Mouse (Mus musculus) midbrain, embryonic 12.5 days (tissue): Measurements from ENCODE around the gene B4galnt2. TPM values are rescaled to one million over a fixed set of nuclear protein-coding genes. Genes with fewer than 3 reads are reported as not detected.

Source experiments
- ATAC-seq: fragments of 200-750 bp; cut with Nextera tagmentation; 2 replicates; pipeline ENCODE4 v1.8.0; 2017; ENCODE audit warnings: low read depth, moderate TSS enrichment, moderate library complexity; ENCODE audit not compliant: low FRiP score
- H3K27ac ChIP-seq: fragments of 300-500 bp; sonication (generic); replicated peaks from 2 replicates; pipeline ENCODE4 v1.5.1; 2016; ENCODE audit warnings: mild to moderate bottlenecking
- H3K27me3 ChIP-seq: fragments of 300-500 bp; sonication (generic); 2 replicates; pipeline ENCODE4 v1.6.1; 2016; ENCODE audit warnings: mild to moderate bottlenecking
- H3K36me3 ChIP-seq: fragments of 300-500 bp; sonication (generic); 2 replicates; pipeline ENCODE4 v1.6.1; 2016
- H3K4me1 ChIP-seq: fragments of 300-500 bp; sonication (generic); 2 replicates; pipeline ENCODE4 v1.6.1; 2016
- H3K4me2 ChIP-seq: fragments of 300-500 bp; sonication (generic); replicated peaks from 2 replicates; pipeline ENCODE4 v1.6.1; 2016; ENCODE audit warnings: mild to moderate bottlenecking, moderate library complexity
- H3K4me3 ChIP-seq: fragments of 300-500 bp; sonication (generic); 2 replicates; pipeline ENCODE4 v1.5.1; 2016; ENCODE audit warnings: mild to moderate bottlenecking
- H3K9ac ChIP-seq: fragments of 300-500 bp; sonication (generic); replicated peaks from 2 replicates; pipeline ENCODE4 v1.6.1; 2016; ENCODE audit warnings: mild to moderate bottlenecking, moderate library complexity
- H3K9me3 ChIP-seq: fragments of 300-500 bp; sonication (generic); 2 replicates; pipeline ENCODE4 v1.6.1; 2016; ENCODE audit warnings: mild to moderate bottlenecking
- WGBS: fragments of 180-500 bp; shearing (Covaris S2); methylation state at CpG from one replicate; pipeline ENCODE4 v1.1.7; 2016; 5-methylcytosine and 5-hydroxymethylcytosine counted together
- polyA plus RNA-seq: library from polyadenylated mRNA; unstranded; fragments of >200 nt; fragmentation: Nextera tagmentation; extraction: Ambion mirVana; gene quantifications from 2 replicates; pipeline ENCODE4 v1.2.1, GENCODE M21; 2016

Gene B4galnt2
- polyA plus RNA-seq, 1 experiment from 2014 or later = not detected

DNA sequence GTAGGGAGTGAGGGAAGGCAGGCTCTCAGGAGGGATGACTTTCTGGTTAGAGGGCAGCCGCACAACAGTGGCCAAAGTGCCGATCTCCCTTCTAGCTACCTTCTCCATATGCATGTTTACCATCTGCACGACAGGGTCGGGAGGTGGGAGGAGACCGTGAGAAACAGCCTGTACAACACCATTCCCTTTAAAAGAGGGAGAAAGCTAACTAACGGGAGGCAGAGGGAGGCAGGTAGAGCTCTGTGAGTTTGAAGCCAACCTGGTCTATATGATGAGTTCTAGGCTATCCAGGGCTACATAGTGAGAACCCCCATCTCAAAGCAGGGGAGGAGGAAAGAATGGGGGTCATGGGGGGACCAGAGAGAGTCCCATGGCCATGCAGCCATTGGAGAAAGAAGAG is 78.9 kb downstream of the B4galnt2 start:
- Histone ChIP-seq H3K9me3 (no peaks in the 10 kb centered on the region), H3K4me1 (peaks cover 17% of the 10 kb centered on the region), H3K4me2 (no peak overlapping the region), H3K27me3 (peaks cover 71% of the 10 kb centered on the region), H3K27ac (no peak overlapping the region), H3K36me3 (no peaks in the 10 kb centered on the region), H3K9ac (no peak overlapping the region), H3K4me3 (no peak overlapping the region)
- no peak for ATAC-seq
- 43% methylated on average over 6 of the region's 6 CpGs for WGBS

DNA sequence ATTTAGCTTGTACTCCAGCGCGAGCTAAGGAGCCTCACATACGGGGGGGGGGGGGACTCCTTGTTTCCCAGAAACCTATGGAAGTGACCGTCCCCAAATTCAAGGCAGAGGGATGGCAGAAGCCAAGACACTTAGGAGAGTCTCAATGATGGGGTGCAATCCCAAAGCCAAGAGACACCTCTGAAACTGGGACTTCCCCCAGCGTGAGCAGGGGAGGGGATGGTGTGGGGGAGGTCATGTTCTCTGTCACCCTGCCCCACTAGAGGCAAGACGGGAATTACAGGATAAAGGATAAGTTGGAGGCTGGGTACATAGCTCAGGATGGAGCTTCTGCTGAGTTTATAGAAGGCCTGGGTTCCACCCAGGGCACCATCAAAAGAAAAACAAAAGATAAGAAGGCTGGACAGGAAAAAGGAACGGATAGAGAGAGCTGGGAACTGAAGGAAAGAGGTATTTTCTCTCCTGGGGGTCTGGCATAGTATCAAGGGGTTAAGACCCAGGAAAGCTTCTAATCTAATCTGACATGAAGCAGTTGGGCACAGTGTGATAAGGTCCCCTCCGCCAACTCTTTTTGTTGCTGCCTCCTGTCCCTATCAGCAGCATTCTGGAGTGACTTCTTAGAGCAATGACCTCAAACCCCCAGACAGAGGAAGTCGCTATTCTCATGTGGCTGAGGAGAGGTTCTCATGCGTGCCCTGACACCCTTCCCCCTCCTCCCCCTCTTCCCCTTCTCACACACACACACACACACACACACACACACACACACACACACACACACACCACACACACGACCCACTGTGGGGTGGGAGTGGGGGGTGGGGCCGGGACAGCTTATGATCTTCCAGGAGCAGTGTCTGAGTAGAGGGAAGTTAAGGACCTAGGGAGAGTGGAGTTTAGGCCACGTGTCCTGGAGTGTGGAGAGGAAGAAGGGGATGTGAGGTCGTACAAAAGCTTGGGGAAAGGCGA is 79.7 kb downstream of the B4galnt2 start:
- 18% methylated on average over 15 of the region's 15 CpGs for WGBS

DNA sequence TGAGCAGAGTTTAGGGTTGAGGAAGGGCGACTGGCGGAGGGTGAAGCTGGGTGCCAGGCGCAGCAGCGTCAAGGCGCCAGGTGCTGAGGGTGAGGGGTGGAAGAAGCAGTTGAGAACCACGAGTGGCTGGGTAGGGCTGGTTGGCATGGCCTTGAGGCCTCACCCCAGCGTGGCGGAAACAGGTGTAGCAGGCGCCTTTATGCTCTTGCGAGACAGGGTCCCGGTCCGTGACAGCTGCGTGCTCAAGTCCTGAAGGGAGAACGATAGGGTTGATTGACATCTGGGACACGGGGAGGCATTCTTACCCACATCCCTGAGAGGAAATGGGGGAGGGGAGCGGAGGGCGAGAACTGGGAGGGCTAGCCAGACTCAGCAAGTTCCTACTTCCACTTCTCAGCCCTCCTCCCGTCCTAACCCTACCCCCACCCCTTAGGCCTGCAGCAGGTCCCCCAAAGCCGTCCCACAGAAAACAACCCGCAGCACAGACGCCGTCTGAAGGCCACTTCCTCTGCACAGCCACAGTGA is 80.5 kb downstream of the B4galnt2 start:
- no peak for ATAC-seq
- 6% methylated on average over 20 of the region's 22 CpGs for WGBS

More for the DNA sequence above, 79.7 kb downstream of the B4galnt2 start:
- Histone ChIP-seq H3K9me3 (no peaks in the 10 kb centered on the region), H3K4me3 (no peak overlapping the region), H3K4me1 (peaks cover 24% of the 10 kb centered on the region), H3K27ac (no peak overlapping the region), H3K9ac (no peak overlapping the region), H3K27me3 (peaks cover 75% of the 10 kb centered on the region), H3K4me2 (peak overlapping the region; percentile 17; the same call in 1 of the 2 replicates), H3K36me3 (no peaks in the 10 kb centered on the region)
- ATAC-seq = no peak

DNA sequence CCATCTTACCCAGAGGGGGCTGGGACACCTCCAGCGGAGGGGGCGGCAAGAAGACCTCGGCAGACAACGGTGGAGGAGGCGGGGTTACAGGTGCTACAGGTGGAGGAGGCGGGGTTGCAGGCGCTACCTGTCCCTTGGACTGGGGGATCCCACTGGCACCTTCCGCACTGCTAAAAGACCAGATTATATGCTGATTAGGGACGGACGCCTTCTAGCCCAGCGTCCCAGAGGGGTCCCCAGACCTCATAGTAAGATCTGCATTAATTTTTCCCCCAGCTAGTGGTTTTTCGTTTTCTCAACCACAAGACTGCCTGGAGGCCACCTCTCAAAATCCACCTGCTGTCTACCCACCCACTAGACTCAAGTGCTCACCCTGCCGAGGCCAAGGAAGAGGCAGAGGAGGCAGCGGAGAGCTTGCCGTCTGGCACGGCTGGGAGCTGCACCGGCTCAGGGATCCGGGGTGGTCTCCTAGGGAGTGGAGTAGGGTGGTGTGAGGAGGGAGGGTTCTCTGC is 81.0 kb downstream of the B4galnt2 start:
- H3K4me2 ChIP-seq = peak overlapping the region; percentile 17; the same call in 1 of the 2 replicates
- peaks cover 89% of the 10 kb centered on the region for H3K27me3 ChIP-seq
- no peak for ATAC-seq

More for the DNA sequence above, 80.5 kb downstream of the B4galnt2 start:
- Histone ChIP-seq H3K36me3 (no peaks in the 10 kb centered on the region), H3K4me2 (peak overlapping the region; percentile 17), H3K4me3 (0 out of 2 replicates have a peak overlapping the region, but pooled peaks have one; percentile 3), H3K27me3 (peaks cover 84% of the 10 kb centered on the region), H3K9ac (no peak overlapping the region), H3K4me1 (peaks cover 24% of the 10 kb centered on the region), H3K27ac (no peak overlapping the region), H3K9me3 (no peaks in the 10 kb centered on the region)

DNA sequence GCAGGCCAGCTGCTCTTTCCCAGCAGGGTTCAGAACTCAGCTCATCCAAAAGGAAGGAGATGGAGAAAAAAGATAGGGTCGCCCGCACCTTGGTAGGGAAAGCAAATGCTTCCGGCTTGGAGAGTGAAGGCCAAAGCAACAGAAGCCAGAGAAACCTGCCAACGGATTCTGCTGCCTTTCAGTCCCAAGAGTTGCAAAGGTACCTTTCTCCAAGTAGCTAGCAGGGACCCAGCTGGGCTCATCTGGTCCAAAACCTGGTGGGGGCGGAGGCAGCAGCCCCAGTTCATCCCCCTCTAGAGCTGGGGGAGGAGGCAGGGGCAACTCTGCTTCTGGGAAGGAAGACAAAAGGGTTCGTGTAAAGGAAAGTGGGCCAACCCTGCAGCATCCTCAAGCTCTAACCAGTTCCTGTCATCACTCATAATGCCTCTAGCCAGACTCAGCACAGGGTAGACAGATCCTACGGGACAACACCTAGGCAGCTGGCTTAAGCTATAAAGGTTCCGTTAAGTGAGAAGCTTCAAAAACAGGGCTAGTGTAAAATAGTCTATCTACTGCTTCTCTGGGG is 81.6 kb downstream of the B4galnt2 start:
- no peak overlapping the region for H3K9ac ChIP-seq
- WGBS = 17% methylated on average over 8 of the region's 8 CpGs

More for the DNA sequence above, 81.0 kb downstream of the B4galnt2 start:
- H3K4me1 ChIP-seq = peaks cover 24% of the 10 kb centered on the region
- no peak overlapping the region for H3K9ac ChIP-seq
- H3K36me3 ChIP-seq = no peaks in the 10 kb centered on the region
- H3K9me3 ChIP-seq = no peaks in the 10 kb centered on the region
- no peak overlapping the region for H3K27ac ChIP-seq
- WGBS = 9% methylated on average over 18 of the region's 18 CpGs
- no peak overlapping the region for H3K4me3 ChIP-seq

DNA sequence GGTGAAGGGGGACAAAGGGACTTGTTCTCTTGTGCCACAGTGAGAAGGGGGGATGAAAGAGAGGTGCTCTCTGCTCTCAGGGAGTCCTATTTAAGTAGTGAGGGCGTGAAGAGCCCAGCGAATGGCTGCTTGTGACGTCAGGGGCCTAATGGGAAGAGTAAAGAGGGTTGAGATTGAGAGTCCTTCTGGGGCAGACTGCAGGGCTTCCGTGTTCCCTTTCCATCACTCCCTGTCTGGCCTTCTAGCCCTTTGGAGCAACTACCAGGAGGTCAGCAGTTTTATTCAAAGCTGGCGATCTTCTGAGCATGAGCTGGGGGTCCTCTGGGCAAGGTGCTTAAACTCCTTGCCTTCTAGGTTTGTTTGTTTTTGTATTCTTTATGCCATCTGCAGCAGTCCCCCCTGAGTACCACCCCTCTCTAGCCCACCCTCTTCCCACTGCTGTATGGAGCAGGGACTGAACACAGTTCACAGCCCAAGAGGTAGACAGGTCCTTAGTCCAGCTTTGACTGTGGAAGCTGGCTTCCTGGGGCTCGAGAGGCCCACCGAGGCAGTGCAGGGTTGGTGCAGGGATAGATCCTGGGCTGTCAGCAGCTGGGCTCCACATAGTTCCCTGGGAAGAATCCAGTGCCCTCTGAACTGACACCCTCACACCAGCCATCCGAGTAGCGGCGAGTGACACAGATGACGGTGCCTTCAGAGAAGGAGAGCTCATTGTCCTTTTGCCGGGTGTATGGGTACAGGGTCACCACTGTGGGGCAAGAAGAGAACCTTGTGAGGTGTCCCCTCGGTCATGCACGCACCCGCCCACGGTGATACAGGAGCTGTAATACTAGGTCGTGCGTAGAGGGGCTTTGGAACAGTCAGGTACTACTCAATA is 82.3 kb downstream of the B4galnt2 start:
- Histone ChIP-seq H3K9me3 (no peaks in the 10 kb centered on the region), H3K27me3 (peaks cover 98% of the 10 kb centered on the region), H3K9ac (no peak overlapping the region), H3K27ac (no peak overlapping the region), H3K4me2 (no peak overlapping the region), H3K4me3 (no peak overlapping the region), H3K4me1 (peaks cover 24% of the 10 kb centered on the region), H3K36me3 (no peaks in the 10 kb centered on the region)
- WGBS = 33% methylated on average over 18 of the region's 18 CpGs
- no peak for ATAC-seq

More for the DNA sequence above, 81.6 kb downstream of the B4galnt2 start:
- no peak overlapping the region for H3K4me2 ChIP-seq
- H3K9me3 ChIP-seq = no peaks in the 10 kb centered on the region
- peaks cover 24% of the 10 kb centered on the region for H3K4me1 ChIP-seq
- no peaks in the 10 kb centered on the region for H3K36me3 ChIP-seq
- H3K27me3 ChIP-seq = peaks cover 95% of the 10 kb centered on the region
- H3K4me3 ChIP-seq = no peak overlapping the region
- H3K27ac ChIP-seq = no peak overlapping the region
- no peak for ATAC-seq

DNA sequence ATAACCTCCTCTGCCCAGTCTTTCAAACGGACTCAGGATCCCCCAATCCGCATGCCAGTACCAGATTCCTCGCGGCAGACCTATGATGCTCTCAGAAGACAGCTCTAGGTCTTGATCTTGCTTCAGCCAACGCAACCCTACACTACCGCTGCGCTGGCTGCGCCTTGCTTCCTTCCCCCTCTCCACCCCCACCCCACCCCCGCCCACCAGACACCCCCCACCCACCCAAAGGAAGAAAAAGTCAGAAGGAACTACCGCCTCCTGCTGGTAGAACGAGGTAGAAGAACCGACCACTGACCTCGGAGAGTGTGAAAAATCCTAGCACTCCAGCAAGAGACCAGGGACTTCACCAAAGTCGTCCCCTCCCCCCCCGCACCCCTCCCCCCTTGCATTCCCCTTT is 83.0 kb downstream of the B4galnt2 start:
- no peak overlapping the region for H3K4me2 ChIP-seq
- 2% methylated on average over 14 of the region's 15 CpGs for WGBS
- no peaks in the 10 kb centered on the region for H3K36me3 ChIP-seq
- H3K4me3 ChIP-seq = no peak overlapping the region
- ATAC-seq = no peak
- H3K9me3 ChIP-seq = no peaks in the 10 kb centered on the region
- peaks cover 98% of the 10 kb centered on the region for H3K27me3 ChIP-seq
- H3K4me1 ChIP-seq = peaks cover 24% of the 10 kb centered on the region
- no peak overlapping the region for H3K27ac ChIP-seq
- no peak overlapping the region for H3K9ac ChIP-seq

DNA sequence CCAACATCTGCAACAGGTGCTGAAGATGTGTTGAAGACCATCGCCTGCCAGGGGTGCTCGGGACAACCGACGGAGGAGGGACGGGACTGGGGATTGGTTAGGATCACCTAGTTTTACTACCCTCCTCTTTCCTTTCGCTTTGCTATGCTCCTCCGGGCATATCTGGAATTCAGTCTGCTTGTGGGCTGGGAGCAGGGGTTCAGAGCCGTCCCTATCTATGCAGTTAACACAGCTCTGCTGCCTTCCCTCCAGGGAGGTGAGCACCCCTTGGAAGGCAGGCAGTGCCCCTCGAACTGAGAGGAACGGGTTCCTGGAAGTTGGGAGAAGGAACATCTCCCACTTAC is 83.4 kb downstream of the B4galnt2 start:
- peak overlapping the region; percentile 44 for H3K4me2 ChIP-seq
- no peaks in the 10 kb centered on the region for H3K36me3 ChIP-seq
- H3K9me3 ChIP-seq = no peaks in the 10 kb centered on the region
- H3K9ac ChIP-seq = no peak overlapping the region
- H3K27ac ChIP-seq = no peak overlapping the region
- whole genome bisulfite sequencing = 6% methylated on average over 10 of the region's 10 CpGs
- H3K27me3 ChIP-seq = peaks cover 98% of the 10 kb centered on the region
- no peak for ATAC-seq
- H3K4me1 ChIP-seq = peaks cover 24% of the 10 kb centered on the region
- H3K4me3 ChIP-seq = peak overlapping the region; percentile 29

DNA sequence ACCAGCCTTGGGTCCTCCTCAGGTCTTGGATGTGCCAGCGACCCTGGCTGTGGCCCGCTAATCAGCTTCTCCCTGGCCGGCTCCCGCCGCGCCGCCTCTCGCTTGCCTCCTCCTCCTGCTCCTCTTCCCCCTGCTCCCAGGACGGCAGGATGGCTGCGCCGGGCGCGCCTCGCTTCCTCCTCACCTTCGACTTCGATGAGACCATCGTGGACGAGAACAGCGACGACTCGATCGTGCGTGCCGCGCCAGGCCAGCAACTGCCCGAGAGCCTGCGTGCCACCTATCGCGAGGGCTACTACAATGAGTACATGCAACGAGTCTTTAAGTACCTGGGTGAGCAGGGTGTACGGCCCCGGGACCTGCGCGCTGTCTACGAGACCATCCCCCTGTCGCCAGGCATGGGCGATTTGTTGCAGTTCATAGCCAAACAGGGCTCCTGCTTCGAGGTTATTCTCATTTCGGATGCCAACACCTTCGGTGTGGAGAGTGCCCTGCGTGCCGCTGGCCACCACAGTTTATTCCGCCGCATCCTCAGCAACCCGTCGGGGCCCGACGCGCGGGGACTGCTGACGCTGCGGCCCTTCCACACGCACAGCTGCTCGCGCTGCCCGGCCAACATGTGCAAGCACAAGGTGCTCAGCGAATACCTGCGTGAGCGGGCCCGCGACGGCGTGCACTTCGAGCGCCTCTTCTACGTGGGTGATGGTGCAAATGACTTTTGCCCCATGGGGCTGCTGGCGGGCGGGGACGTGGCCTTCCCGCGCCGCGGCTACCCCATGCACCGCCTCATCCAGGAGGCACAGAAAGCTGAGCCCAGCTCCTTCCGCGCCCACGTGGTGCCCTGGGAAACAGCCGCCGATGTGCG is 84.0 kb downstream of the B4galnt2 start:
- peaks cover 24% of the 10 kb centered on the region for H3K4me1 ChIP-seq
- no peaks in the 10 kb centered on the region for H3K36me3 ChIP-seq
- no peak for ATAC-seq
- H3K27ac ChIP-seq = no peak overlapping the region
- no peaks in the 10 kb centered on the region for H3K9me3 ChIP-seq
- H3K9ac ChIP-seq = 0 out of 2 replicates have a peak overlapping the region, but pooled peaks have one; percentile 28
- peaks cover 98% of the 10 kb centered on the region for H3K27me3 ChIP-seq
- peak overlapping the region; percentile 44 for H3K4me2 ChIP-seq
- H3K4me3 ChIP-seq = peak overlapping the region; percentile 29
- WGBS = 4% methylated on average over 80 of the region's 80 CpGs

DNA sequence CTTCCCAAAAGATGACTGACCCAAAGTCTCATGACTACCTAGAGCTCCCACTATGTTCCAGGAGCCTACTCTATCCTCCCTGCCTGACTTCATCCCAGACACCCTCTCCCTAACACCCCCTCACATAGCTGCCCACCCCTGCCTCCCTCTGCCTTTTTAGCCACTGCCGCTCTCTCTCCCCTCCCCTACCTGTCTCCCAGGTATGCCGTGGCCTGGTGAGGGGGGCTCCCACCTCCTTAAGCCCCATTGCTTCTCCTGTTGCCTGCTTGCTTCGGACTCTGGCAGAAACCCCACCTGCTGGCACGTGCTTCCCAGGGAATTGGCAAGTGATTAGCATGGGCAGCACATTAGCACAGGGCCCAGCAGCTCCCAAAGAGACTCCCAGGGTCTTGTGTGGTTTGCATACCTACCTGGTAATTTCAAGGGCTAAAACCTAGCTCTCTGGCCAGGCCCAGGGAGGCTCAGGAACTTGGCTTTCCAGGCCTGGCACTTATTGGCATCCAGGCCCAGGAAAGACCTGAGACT is 85.1 kb downstream of the B4galnt2 start:
- no peak for ATAC-seq
- peaks cover 98% of the 10 kb centered on the region for H3K27me3 ChIP-seq
- no peak overlapping the region for H3K9ac ChIP-seq
- no peaks in the 10 kb centered on the region for H3K9me3 ChIP-seq
- no peak overlapping the region for H3K27ac ChIP-seq
- no peak overlapping the region for H3K4me2 ChIP-seq
- H3K4me3 ChIP-seq = 0 out of 2 replicates have a peak overlapping the region, but pooled peaks have one; percentile 29
- WGBS = 33% methylated on average over 4 of the region's 4 CpGs
- peaks cover 28% of the 10 kb centered on the region for H3K4me1 ChIP-seq
- H3K36me3 ChIP-seq = no peaks in the 10 kb centered on the region
